Comparison of ENCODE assay signal across 7 mouse cellular contexts in genomic region chr10:39369502-39369931, GRCm38 (mm10). TPM values are rescaled to one million over a fixed set of nuclear protein-coding genes. Genes with fewer than 3 reads are reported as not detected.
DNase-seq lines count a peak whose midpoint lies in the region; ATAC-seq lines count a peak whose summit lies in the region.

No protein-coding gene starts in this region.

- H3K9me3 ChIP-seq in intestine, embryonic 16.5 days (ENCODE audit: control insufficient read depth, low read length), result no peaks in the 10 kb centered on the region
- H3K9me3 ChIP-seq in midbrain, embryonic 11.5 days (ENCODE audit: control insufficient read depth, low read length), result no peaks in the 10 kb centered on the region

- H3K4me3 ChIP-seq in intestine, embryonic 16.5 days (ENCODE audit: low read length), result peak overlapping the region; percentile 92
- H3K4me3 ChIP-seq in midbrain, embryonic 11.5 days (ENCODE audit: low read depth, low read length), result peak overlapping the region; percentile 91

- H3K27me3 ChIP-seq in intestine, embryonic 16.5 days (replicated peaks; ENCODE audit: control insufficient read depth, insufficient read depth, low read length), result no peaks in the 10 kb centered on the region
- no peaks in the 10 kb centered on the region for H3K27me3 ChIP-seq in midbrain, embryonic 11.5 days (ENCODE audit: control insufficient read depth, insufficient read depth, low read length)

- peaks cover 15% of the 10 kb centered on the region for H3K4me1 ChIP-seq in intestine, embryonic 16.5 days (ENCODE audit: control insufficient read depth, insufficient read depth, low read length)
- H3K4me1 ChIP-seq in midbrain, embryonic 11.5 days (ENCODE audit: control insufficient read depth, insufficient read depth, low read length), result peaks cover 19% of the 10 kb centered on the region

- peak overlapping the region; percentile 81 for H3K4me2 ChIP-seq in intestine, embryonic 16.5 days (ENCODE audit: low read depth, low read length)
- H3K4me2 ChIP-seq in midbrain, embryonic 11.5 days, result peak overlapping the region; percentile 70

- peak; percentile 96 for DNase-seq in adrenal gland, adult 8-10 months
- DNase-seq in embryo, embryonic 9.5 days (ENCODE audit: extremely low spot score), result peak; percentile 97
- DNase-seq in gastrocnemius, postnatal 4 days (ENCODE audit: low spot score in 2 of 2), result peak; percentile 92 to 97
- DNase-seq in left cerebral cortex, postnatal 36 days (ENCODE audit: low spot score in 2 of 2), result peak; percentile 95 to 96
- DNase-seq in midbrain, embryonic 11.5 days (ENCODE audit: low spot score, missing footprints), result peak; percentile 99
- peak; percentile 89 for DNase-seq in skeletal muscle tissue, adult 2 months (ENCODE audit: low read depth, low spot score)

- ATAC-seq in intestine, embryonic 16.5 days, result peak; percentile 99
- peak; percentile 99 for ATAC-seq in midbrain, embryonic 11.5 days (ENCODE audit: low FRiP score)

- H3K36me3 ChIP-seq in intestine, embryonic 16.5 days (ENCODE audit: control insufficient read depth, insufficient read depth, low read length), result no peaks in the 10 kb centered on the region
- no peaks in the 10 kb centered on the region for H3K36me3 ChIP-seq in midbrain, embryonic 11.5 days (ENCODE audit: control insufficient read depth, insufficient read depth, low read length)

- H3K27ac ChIP-seq in intestine, embryonic 16.5 days (ENCODE audit: low read length), result peak overlapping the region; percentile 89
- peak overlapping the region; percentile 93 for H3K27ac ChIP-seq in midbrain, embryonic 11.5 days (ENCODE audit: low read depth, low read length)

- under 1% methylated on average over 41 of the region's 44 CpGs for WGBS in intestine, embryonic 16.5 days
- 0% methylated on average over 35 of the region's 44 CpGs for WGBS in midbrain, embryonic 11.5 days

- intact Hi-C loops in left cerebral cortex, postnatal 36 days (cut with DNase I), result loop anchor here (2.0 kb wide), 1 partner anchor 129 kb away; no protein-coding TSS in a partner anchor

- H3K9ac ChIP-seq in intestine, embryonic 16.5 days (ENCODE audit: low read depth, low read length), result peak overlapping the region; percentile 90
- H3K9ac ChIP-seq in midbrain, embryonic 11.5 days (ENCODE audit: low read length), result peak overlapping the region; percentile 86

RNA-seq across cellular contexts. Expression of gene Fyn, which starts 0.9 kb away (rescaled TPM):
- total RNA-seq in adrenal gland, adult 8-10 months (2022), result 10 to 100 TPM; 42.7 to 61.7 (median 54.9) TPM
- total RNA-seq in gastrocnemius, postnatal 4 days (2021), result 10 to 100 TPM; 53.4 to 54.3 TPM
- polyA plus RNA-seq in intestine, embryonic 16.5 days (2015; fragmentation: Nextera tagmentation; extraction: Ambion mirVana), result 14.5 and 16.1 TPM in 2 replicates
- 100 to 1,000 TPM; 119 to 138 TPM for total RNA-seq in left cerebral cortex, postnatal 36 days (2021)
- 43.7 and 44.3 TPM in 2 replicates for polyA plus RNA-seq in midbrain, embryonic 11.5 days (2014; fragmentation: Nextera tagmentation; extraction: Ambion mirVana)

Comparison
In these comparisons a context has a peak if more than half of its experiments do, and no peak if none do; other contexts are left out.
1. Peak in every context shown above with its lines: DNase-seq, ATAC-seq, H3K4me3 ChIP-seq and H3K27ac ChIP-seq.